Mouse (Mus musculus): ENCODE results near the gene Mycbpap. TPM values are rescaled to one million over a fixed set of nuclear protein-coding genes. Genes with fewer than 3 reads are reported as not detected.

Gene Mycbpap
- total and polyA plus RNA-seq, 3 experiments: 0.08 to 3.1 (median 1.1) TPM

- no peak for DNase-seq (ENCODE audit: extremely low read depth)
- H3K4me1 ChIP-seq (ENCODE audit: control insufficient read depth in 1 of 2, insufficient read depth in 2 of 2): peaks cover 0 to 10% of the 10 kb centered on the region in 2 experiments; a peak in 2 of 4 replicates
- TF ChIP-seq NRF1 (IDR thresholded peaks at IDR 0.05; ENCODE audit: low read depth, low read length) (no peak), USF2 (conservative IDR thresholded peaks at IDR 0.05; ENCODE audit: low read depth, low read length) (no peak), TCF12 (IDR thresholded peaks at IDR 0.05; ENCODE audit: low read depth, low read length) (no peak), MAZ (IDR thresholded peaks at IDR 0.05; ENCODE audit: low read depth, low read length) (no peak), ZC3H11A (IDR thresholded peaks at IDR 0.05; ENCODE audit: low read depth, low read length) (no peak), MAX (IDR thresholded peaks at IDR 0.05; ENCODE audit: low read length) (no peak), E2F4 (IDR thresholded peaks at IDR 0.05; ENCODE audit: insufficient replicate concordance, low read depth, low read length) (no peak), TBP (conservative IDR thresholded peaks at IDR 0.05; ENCODE audit: low read depth, low read length) (no peak)
- no peak overlapping the region for H3K4me2 ChIP-seq (ENCODE audit: insufficient read depth, low read depth, poor library complexity, severe bottlenecking)
- H3K36me3 ChIP-seq (replicated peaks in 1 of 2; ENCODE audit: control insufficient read depth in 1 of 2, insufficient read depth in 1 of 2, low read length in 1 of 2): peaks cover 8 to 91% of the 10 kb centered on the region in 2 experiments
- H3K27me3 ChIP-seq (replicated peaks): no peaks in the 10 kb centered on the region
- H3K9me3 ChIP-seq (replicated peaks; ENCODE audit: low read length): no peaks in the 10 kb centered on the region
- in situ Hi-C loops (cut with MboI; ENCODE audit: low pct_ligation_motif_present, low pct_unique_long_range_greater_than_20kb, low sequenced_read_pairs) (no loop called here), dilution Hi-C loops (cut with MboI; ENCODE audit: extremely low pct_ligation_motif_present, extremely low pct_unique_long_range_greater_than_20kb, low sequenced_read_pairs) (no loop called here)
- no peaks in the 10 kb centered on the region for H3K79me2 ChIP-seq (replicated peaks; ENCODE audit: control insufficient read depth, extremely low read depth, insufficient read depth, poor library complexity, severe bottlenecking)
- H3K4me3 ChIP-seq (replicated peaks in 1 of 3; ENCODE audit: low read depth in 2 of 3, low read length in 2 of 3, poor library complexity in 1 of 3): no peak overlapping the region
- no peak overlapping the region for H3K9ac ChIP-seq (ENCODE audit: insufficient read depth, low read depth)
- H3K27ac ChIP-seq (ENCODE audit: insufficient read depth, low read depth): no peak overlapping the region
Measured at GRCm38 (mm10) chr11:94565151-94565479, 43.6 kb upstream of the Mycbpap start.

DNA sequence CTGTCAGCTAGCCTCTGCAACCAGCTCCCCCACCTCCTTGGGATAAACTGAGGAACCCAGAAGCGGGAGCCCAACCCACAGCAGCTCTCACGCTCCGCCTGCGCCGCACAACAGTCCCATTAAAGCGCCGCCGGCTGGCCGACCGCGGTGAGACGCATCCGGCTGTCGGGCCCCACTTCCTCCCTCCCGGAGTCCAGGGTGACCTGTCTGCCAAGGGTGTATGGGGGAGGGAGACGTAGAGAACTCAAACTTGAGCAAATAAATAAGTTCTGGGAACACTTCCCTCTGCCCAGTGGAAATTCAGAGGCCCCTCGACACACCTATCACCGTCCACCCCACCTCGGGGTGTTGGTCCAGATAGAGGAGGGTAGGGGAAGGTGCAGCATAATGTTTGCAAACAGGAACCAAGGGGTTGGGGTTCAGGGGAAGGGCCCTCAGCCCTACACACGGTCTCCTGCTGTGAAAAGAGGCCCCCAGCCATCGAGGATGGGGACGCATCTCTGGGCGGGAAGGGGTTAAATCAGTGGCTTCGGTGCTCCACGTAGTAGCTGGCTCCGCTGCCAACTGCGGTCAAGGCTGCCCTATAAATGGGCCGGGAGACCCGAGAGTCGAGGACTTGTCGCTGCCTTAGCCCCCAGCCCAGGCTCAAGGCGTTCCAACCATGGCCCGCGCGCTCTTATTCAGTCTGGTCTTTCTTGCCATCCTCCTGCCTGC lies 43.1 kb upstream of the Mycbpap start, which contains the start of gene Chad:
Gene Chad, plus strand, starts transcription at position 611 of the 714 bp plus-strand sequence.
- Histone ChIP-seq H3K27ac (ENCODE audit: insufficient read depth, low read depth) (no peak within 1 kb of the TSS), H3K4me2 (ENCODE audit: insufficient read depth, low read depth, poor library complexity, severe bottlenecking) (no peak within 1 kb of the TSS), H3K36me3 (replicated peaks in 1 of 2; ENCODE audit: control insufficient read depth in 1 of 2, insufficient read depth in 1 of 2, low read length in 1 of 2) (peaks cover 7 to 89% of the 10 kb centered on the region in 2 experiments), H3K9me3 (replicated peaks; ENCODE audit: low read length) (no peaks in the 10 kb centered on the region), H3K4me1 (ENCODE audit: control insufficient read depth in 1 of 2, insufficient read depth in 2 of 2) (peaks cover 0 to 10% of the 10 kb centered on the region in 2 experiments; a peak in 2 of 4 replicates), H3K9ac (ENCODE audit: insufficient read depth, low read depth) (no peak within 1 kb of the TSS), H3K4me3 (replicated peaks in 1 of 3; ENCODE audit: low read depth in 2 of 3, low read length in 2 of 3, poor library complexity in 1 of 3) (no peak within 1 kb of the TSS), H3K27me3 (replicated peaks) (no peaks in the 10 kb centered on the region), H3K79me2 (replicated peaks; ENCODE audit: control insufficient read depth, extremely low read depth, insufficient read depth, poor library complexity, severe bottlenecking) (no peaks in the 10 kb centered on the region)
- DNase-seq (ENCODE audit: extremely low read depth): no peak
- in situ Hi-C loops (cut with MboI; ENCODE audit: low pct_ligation_motif_present, low pct_unique_long_range_greater_than_20kb, low sequenced_read_pairs): no loop called here
- TF ChIP-seq ELF1 (IDR thresholded peaks at IDR 0.05; ENCODE audit: low read depth, low read length): no peak
- TF ChIP-seq EP300 (IDR thresholded peaks at IDR 0.05; ENCODE audit: low read length): no peak
- TF ChIP-seq ZKSCAN1 (IDR thresholded peaks at IDR 0.05; ENCODE audit: borderline replicate concordance, low read depth, low read length): no peak
- no peak for TF ChIP-seq CTCF (conservative IDR thresholded peaks at IDR 0.05 in 1 of 2, IDR thresholded peaks at IDR 0.05 in 1 of 2; ENCODE audit: low read depth in 2 of 2, low read length in 2 of 2)
- TF ChIP-seq MAX (IDR thresholded peaks at IDR 0.05; ENCODE audit: low read length): no peak
- no peak for TF ChIP-seq GABPA (IDR thresholded peaks at IDR 0.05; ENCODE audit: insufficient replicate concordance, low read depth, low read length)
- dilution Hi-C loops (cut with MboI; ENCODE audit: extremely low pct_ligation_motif_present, extremely low pct_unique_long_range_greater_than_20kb, low sequenced_read_pairs): no loop called here

All from CH12.LX (cell line).